Mouse (Mus musculus) lung, postnatal 25 days (tissue): ENCODE results near the gene Hcrtr1.

Experiments used
- DNase-seq: peaks from one replicate; pipeline ENCODE4 v3.0.0; 2022; ENCODE audit warnings: low spot score

The Hcrtr1 gene

DNA sequence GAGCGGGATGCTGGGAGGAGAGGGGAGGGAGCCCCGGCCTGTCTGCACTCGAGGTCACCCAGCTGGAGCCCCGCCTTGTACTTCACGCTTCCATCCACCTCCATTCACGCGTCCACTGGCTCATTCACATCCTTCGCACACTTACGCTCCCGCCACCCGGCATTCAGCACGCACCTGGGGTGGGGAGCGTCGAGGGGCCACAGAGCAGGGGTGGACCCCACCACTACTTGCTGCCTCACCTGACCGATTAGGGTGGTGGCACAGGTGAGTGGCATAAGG, at the start of gene Hcrtr1:
TSS of gene Hcrtr1 (minus strand) at position 146 of the 279 bp plus-strand sequence.
- DNase-seq: no peak

GRCm38 (mm10) chr4:130188806-130189297, 49.7 kb upstream of the Hcrtr1 start:
- peak; percentile 88 for DNase-seq

GRCm38 (mm10) chr4:130186891-130187290, 47.7 kb upstream of the Hcrtr1 start:
- DNase-seq: no peak

DNA sequence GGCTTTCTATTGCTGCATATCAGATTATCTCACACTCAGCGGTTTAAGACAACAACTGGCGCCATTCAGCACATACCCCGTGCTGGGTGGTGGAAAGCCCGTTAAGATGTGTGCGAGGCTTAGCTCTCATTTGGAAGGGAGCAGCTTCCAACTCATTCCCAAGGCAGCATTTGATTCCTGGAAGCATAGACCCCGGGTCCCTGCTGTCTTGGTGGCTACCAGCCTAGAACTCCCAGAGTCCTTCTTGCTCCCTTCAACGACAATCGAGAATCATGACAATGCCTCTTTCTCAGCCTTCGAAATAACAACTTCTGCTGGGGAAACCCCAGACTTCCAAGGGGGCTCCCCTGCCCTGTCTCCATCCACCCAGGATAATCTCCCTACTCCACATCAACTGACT, 47.3 kb upstream of the Hcrtr1 start:
- DNase-seq: no peak

- DNase-seq: no peak
Measured at GRCm38 (mm10) chr4:130183879-130184278, 44.7 kb upstream of the Hcrtr1 start.

DNA sequence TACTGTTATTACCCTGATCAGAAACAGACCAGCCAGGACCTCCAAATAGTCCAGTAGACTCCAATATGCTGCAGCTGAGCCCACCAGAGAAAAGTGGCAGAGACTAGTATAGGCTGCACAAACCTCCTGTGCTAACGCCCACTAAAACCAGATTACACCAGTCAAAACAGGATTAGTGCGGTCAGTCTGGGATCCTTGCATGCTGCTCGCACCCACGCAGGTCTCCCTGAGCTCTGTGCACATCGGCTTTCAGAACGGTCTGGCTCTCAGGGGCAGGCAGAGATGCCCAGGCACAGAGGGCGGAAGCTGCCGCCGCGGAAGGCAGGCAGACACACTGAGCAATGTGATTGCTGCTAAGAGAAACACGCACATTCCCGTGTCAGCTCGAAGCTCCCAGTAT, 43.9 kb upstream of the Hcrtr1 start:
- no peak for DNase-seq

- DNase-seq: peak; percentile 73
Measured at GRCm38 (mm10) chr4:130181886-130182285, 42.7 kb upstream of the Hcrtr1 start.

DNA sequence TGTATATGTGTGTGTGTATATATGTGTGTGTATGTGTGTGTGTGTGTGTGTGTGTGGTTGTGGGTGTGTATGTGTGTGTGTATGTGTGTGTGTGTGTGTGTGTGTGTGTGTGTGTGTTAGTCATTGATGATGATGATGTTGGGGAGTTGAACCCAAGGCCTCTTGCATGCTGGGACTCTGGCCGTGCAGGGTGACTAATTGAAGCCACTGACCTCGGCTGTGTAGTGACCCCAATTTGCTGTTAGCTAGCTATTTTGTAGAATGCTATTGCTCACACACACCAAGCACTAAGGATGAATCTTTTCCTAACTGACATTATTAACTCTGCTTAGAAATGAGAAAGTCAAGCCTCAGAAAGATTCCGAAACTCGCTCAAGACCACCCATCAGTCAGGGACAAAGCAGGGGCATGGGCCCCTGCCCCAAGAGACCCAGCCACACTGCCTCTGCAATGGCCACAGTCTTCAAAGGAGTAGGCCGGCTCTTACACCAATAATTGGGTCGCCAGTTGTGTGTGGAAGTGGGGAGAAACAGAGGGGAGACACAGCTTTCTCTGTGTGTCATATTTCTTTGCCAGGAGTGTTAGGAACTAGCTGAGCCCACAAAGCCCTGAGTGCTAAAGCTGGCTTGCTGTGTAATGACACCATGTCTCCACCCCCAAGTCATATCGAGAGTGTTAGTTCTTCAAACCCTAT, 41.9 kb upstream of the Hcrtr1 start:
- DNase-seq: no peak

DNA sequence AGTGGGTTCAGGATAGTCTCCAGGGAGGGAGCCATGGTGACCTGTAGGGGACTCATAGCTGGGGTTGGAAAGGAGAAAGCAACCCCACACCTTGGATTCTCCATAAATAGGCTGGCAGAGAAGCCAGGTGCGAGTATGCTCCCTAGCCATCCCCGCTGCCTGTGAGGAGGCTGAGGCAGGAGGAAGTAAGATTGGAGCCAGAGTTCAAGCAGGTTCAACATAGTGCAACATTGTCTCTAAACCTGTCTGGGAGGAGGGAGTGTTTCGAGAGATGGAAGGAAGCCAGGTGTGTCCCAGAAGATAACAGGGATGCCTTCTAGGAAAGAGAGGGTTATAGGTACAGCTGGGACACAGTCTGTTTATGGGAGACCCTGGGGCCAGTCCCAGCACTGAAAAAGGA, 40.7 kb upstream of the Hcrtr1 start:
- no peak for DNase-seq

GRCm38 (mm10) chr4:130177536-130177935, 38.4 kb upstream of the Hcrtr1 start:
- DNase-seq: no peak

- DNase-seq: peak; percentile 63
Measured at GRCm38 (mm10) chr4:130177087-130177486, 37.9 kb upstream of the Hcrtr1 start.

- no peak for DNase-seq
Measured at GRCm38 (mm10) chr4:130176156-130176720, 37.1 kb upstream of the Hcrtr1 start.

DNA sequence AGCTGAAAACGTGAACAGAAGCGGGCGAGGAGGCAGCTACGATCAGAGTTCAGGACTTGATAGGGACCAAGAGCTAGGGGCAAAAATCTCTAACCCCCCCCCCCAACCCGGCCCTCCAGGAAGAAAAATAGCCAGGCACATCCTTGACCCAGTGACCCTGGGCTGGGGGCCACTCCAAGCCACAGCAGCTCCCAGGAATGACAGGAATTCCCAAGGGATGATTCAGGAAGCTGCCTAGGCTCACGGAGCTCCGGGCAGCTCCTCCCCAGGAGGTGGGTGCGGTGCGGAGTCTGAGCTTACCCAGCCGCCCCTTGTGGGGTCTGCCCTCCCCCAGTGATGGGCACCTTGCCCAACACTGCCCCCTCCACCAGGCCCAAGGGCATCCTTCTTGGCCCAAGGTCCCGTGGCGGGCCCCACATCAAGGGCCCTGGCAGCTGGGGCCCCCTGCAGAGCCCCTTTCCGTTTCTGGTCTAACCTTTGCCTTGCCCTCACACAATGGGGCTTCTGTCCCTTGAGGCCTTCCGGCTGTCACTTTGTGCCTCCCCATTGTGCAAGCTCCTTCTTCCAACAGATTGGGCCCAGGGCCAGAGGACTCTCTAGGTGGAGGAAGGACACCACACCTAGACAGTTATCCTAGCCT, 36.0 kb upstream of the Hcrtr1 start, which contains the start of gene Tinagl1:
TSS of gene Tinagl1 (minus strand) at position 51 of the 640 bp plus-strand sequence.
- DNase-seq: peak; percentile 42

- DNase-seq: peak; percentile 88
Measured at GRCm38 (mm10) chr4:130174335-130175031, 35.3 kb upstream of the Hcrtr1 start.

DNA sequence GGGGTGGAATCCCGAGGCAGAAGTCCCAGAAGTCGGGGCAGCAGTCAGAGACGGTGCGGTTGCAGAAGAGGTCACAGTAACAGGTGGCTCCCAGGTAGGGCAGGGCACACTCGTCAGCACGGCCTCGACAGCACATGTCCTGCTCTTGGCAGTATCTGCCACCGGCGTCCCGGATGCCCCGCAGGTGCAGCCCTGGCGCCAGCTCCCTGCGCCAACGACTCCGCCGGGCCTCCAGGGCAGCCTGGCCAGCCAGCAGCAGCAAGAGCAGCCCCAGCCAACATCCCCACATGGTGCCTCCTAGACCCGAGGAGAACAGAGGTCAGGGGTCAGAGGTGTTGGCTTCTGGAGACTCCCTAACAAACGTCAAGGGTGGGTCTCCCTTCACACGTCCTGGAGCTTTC, 34.8 kb upstream of the Hcrtr1 start:
- DNase-seq: no peak

DNA sequence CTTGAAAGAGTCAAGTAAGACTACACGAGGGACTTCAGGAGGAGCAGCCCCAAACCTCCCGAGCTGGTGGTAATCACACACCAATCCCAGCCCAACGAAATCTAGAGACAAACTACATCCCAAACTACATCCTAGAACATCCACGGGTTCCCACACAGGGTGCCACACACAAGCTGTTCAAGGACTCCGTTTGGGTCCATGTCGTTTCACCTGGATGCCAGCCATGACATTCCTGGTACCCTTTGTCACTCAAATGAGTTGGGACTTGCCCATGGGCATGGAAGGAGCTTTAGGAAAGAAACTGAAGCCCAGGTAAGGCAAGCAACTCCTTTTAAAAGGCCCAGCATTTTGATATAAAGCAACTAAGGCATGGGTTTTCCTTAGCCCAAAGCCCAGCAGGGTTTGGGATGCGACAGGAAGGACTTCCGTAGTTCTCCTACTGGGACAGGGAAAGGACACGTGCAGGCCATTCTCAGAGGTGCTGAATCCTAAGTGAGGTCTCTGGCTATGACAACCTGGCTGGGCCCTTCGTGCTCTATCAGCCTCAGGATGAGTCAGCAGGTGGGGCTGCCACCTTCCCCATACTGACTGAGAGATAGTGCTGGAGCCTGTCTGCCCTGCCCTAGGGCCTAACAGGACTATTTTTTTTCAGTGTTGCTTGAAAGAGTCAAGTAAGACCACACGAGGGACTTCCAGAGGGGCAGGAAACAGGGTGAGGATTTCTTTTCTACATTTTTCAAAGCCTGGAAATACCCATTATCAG, 34.1 kb upstream of the Hcrtr1 start:
- no peak for DNase-seq

DNA sequence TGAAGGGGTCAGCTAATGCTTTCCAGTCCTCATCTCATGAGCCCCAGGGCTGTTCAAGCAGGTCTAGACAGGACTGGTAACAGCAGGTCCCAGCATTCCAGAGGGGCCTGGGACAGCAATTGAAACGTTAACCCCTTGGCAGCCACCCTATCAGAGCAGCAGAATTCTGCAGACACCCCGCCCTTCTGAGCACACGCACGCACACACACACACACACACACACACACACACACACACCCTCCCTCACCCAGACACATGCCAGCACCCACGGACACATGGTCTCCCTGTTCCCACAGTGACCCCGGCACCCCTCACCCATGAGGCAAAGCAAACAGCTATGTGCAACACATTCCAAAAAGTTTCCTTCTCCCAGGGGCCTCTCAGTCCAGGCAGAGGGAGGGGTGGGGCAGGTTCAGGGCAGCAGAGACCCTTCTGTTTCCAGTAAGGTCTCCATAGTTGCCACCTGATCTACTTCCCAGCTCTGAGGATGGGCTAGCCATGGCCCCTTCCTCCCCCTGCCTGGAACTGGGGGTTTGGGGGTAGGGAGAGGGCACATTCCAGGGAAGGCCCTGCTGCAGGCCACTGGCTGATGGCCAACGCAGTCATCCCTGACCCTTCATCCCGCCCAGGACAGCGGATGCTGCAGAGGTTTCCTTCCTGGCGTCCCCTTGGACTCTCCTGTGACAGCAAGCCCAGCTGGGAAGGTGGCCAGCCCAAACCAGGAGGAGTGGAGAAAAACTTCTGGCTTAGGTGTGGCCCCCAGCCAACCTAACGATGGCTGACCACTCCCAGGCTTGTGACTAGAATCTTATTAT, 33.0 kb upstream of the Hcrtr1 start:
- peak; percentile 68 for DNase-seq

- no peak for DNase-seq
Measured at GRCm38 (mm10) chr4:130170362-130170761, 31.2 kb upstream of the Hcrtr1 start.

- no peak for DNase-seq
Measured at GRCm38 (mm10) chr4:130169411-130169971, 30.3 kb upstream of the Hcrtr1 start.

- DNase-seq: peak; percentile 92
Measured at GRCm38 (mm10) chr4:130168280-130169183, 29.4 kb upstream of the Hcrtr1 start.
